ENCODE assay signal across 8 mouse cellular contexts in the genomic region with DNA sequence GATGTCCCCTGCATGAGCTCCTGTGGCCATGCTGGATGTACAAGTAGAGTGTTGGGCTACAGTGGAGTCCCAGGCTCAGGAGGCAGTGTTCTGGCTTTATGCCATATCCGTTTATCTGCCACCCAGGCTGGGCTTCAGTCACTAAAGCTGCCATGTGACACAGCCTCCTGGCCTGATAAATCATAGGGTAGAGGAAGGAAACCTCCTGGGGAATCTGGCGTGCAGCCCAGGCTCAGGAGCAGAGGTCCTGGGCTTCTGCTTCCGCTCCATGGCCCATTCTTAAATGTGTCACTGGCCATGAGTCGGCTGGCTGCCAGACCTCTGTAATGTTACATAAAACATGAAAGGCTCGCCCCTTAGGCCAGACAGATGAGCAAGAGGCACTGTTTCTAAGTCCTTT. TPM values are rescaled to one million over a fixed set of nuclear protein-coding genes. Genes with fewer than 3 reads are reported as not detected.
DNase-seq lines count a peak whose midpoint lies in the region; ATAC-seq and TF ChIP-seq lines count a peak whose summit lies in the region.

No protein-coding gene starts in this region.

- no peak for TF ChIP-seq POLR2A in myocyte (IDR thresholded peaks at IDR 0.05; ENCODE audit: insufficient read length, low read depth)
- TF ChIP-seq POLR2A in testis, adult 2 months (IDR thresholded peaks at IDR 0.05; ENCODE audit: control insufficient read depth, low read depth, low read length), result no peak

- peak; percentile 81 for DNase-seq in NIH3T3 (ENCODE audit: low read depth)
- peak; percentile 94 for DNase-seq in brain, adult 2 months (ENCODE audit: low read depth, low spot score)
- peak; percentile 86 for DNase-seq in gastrocnemius, postnatal 10 days
- peak; percentile 66 for DNase-seq in intestine, embryonic 14.5 days (ENCODE audit: low spot score)
- DNase-seq in left cerebral cortex, postnatal 25 days (ENCODE audit: low spot score in 2 of 2), result peak; percentile 42 to 49

- TF ChIP-seq CTCF in testis, adult 2 months (IDR thresholded peaks at IDR 0.05; ENCODE audit: control insufficient read depth, insufficient read depth, insufficient replicate concordance, low read depth, low read length), result no peak

- H3K4me3 ChIP-seq in intestine, embryonic 14.5 days (ENCODE audit: low read depth, low read length), result no peak overlapping the region
- H3K4me3 ChIP-seq in myocyte, result no peak overlapping the region
- H3K4me3 ChIP-seq in testis, adult 2 months (ENCODE audit: control insufficient read depth, low read depth, low read length), result no peak overlapping the region

- H3K4me2 ChIP-seq in intestine, embryonic 14.5 days (ENCODE audit: low read length), result 0 out of 2 replicates have a peak overlapping the region, but pooled peaks have one; percentile 0
- no peak overlapping the region for H3K4me2 ChIP-seq in myocyte (ENCODE audit: low read depth)

- H3K9ac ChIP-seq in intestine, embryonic 14.5 days (ENCODE audit: low read length), result no peak overlapping the region

- H3K79me2 ChIP-seq in myocyte (ENCODE audit: control insufficient read depth, insufficient read depth), result no peaks in the 10 kb centered on the region

- H3ac ChIP-seq in myocyte (ENCODE audit: control insufficient read depth, insufficient read length), result no peak overlapping the region

- WGBS in intestine, embryonic 14.5 days, result 27% methylated on average over 5 of the region's 5 CpGs

- H3K4me1 ChIP-seq in intestine, embryonic 14.5 days (replicated peaks; ENCODE audit: control insufficient read depth, insufficient read depth, low read length), result peaks cover 37% of the 10 kb centered on the region
- H3K4me1 ChIP-seq in testis, adult 2 months (ENCODE audit: control insufficient read depth, insufficient read depth, low read length), result peaks cover 10% of the 10 kb centered on the region

- 0 out of 2 replicates have a peak, but pooled peaks cover 2% of the 10 kb centered on the region for H3K9me3 ChIP-seq in intestine, embryonic 14.5 days (ENCODE audit: control insufficient read depth, low read length)

- no peaks in the 10 kb centered on the region for H3K36me3 ChIP-seq in intestine, embryonic 14.5 days (ENCODE audit: control insufficient read depth, insufficient read depth, low read length)
- no peaks in the 10 kb centered on the region for H3K36me3 ChIP-seq in myocyte (ENCODE audit: control insufficient read depth, insufficient read depth)
- H3K36me3 ChIP-seq in testis, adult 2 months (ENCODE audit: control insufficient read depth, insufficient read depth, low read length), result no peaks in the 10 kb centered on the region

- intact Hi-C loops in left cerebral cortex, postnatal 25 days (cut with DNase I), result no loop called here

- ATAC-seq in intestine, embryonic 14.5 days (replicated peaks; ENCODE audit: low FRiP score, low TSS enrichment, low read depth), result peak; percentile 72
- ATAC-seq in monocyte, adult 5-6 weeks (replicated peaks; ENCODE audit: insufficient number of reproducible peaks, low FRiP score, low TSS enrichment, poor library complexity, severe bottlenecking), result no peak

- no peaks in the 10 kb centered on the region for H3K27me3 ChIP-seq in intestine, embryonic 14.5 days (replicated peaks; ENCODE audit: control insufficient read depth, insufficient read depth, low read length)
- no peaks in the 10 kb centered on the region for H3K27me3 ChIP-seq in myocyte (ENCODE audit: control insufficient read depth, insufficient read depth, insufficient read length)
- H3K27me3 ChIP-seq in testis, adult 2 months (ENCODE audit: control insufficient read depth, insufficient read depth, low read length), result no peaks in the 10 kb centered on the region

- peak overlapping the region; percentile 57 for H3K27ac ChIP-seq in intestine, embryonic 14.5 days (ENCODE audit: low read depth)
- 0 out of 2 replicates have a peak overlapping the region, but pooled peaks have one; percentile 5 for H3K27ac ChIP-seq in testis, adult 2 months (ENCODE audit: control insufficient read depth, insufficient read depth, low read depth, low read length)

TF ChIP-seq in myocyte, 11 proteins besides CTCF, POLR2A, EP300 and RAD21:
- TF ChIP-seq REST (IDR thresholded peaks at IDR 0.05; ENCODE audit: insufficient read depth, insufficient read length) (no peak), USF1 (IDR thresholded peaks at IDR 0.05; ENCODE audit: low read depth) (peak; percentile 55)
TF ChIP-seq in myocyte: peak in this region for 1.

RNA-seq across cellular contexts. Expression of a gene that starts 31.3 kb away (rescaled TPM):
- not detected for total RNA-seq in gastrocnemius, postnatal 10 days (2021)
- not detected in 2 replicates for polyA plus RNA-seq in intestine, embryonic 14.5 days (2014; fragmentation: Nextera tagmentation; extraction: Ambion mirVana)
- total RNA-seq in left cerebral cortex, postnatal 25 days (2021), result not detected
- not detected for polyA plus RNA-seq in myocyte (2012; fragmentation: generic; extraction: Trizol)
- 536 and 642 TPM in 2 replicates for polyA plus RNA-seq in testis, adult 2 months (2012; rRNA removed)
- total RNA-seq in monocyte, adult 5-6 weeks (2017), result 1.9 to 6.2 TPM (median 3.1 TPM) in 3 replicates

RNA-seq across cellular contexts. Expression of a gene that starts 36.7 kb away (rescaled TPM):
- 10 to 100 TPM; 79.3 to 82.1 TPM for total RNA-seq in gastrocnemius, postnatal 10 days (2021)
- polyA plus RNA-seq in intestine, embryonic 14.5 days (2014; fragmentation: Nextera tagmentation; extraction: Ambion mirVana), result 28.0 and 28.7 TPM in 2 replicates
- total RNA-seq in left cerebral cortex, postnatal 25 days (2021), result 10 to 100 TPM; 97.5 to 98.9 TPM
- polyA plus RNA-seq in myocyte (2012; fragmentation: generic; extraction: Trizol), result 0.50 TPM
- 54.9 and 57.8 TPM in 2 replicates for polyA plus RNA-seq in testis, adult 2 months (2012; rRNA removed)
- total RNA-seq in monocyte, adult 5-6 weeks (2017), result 0.29 TPM in 1 of 3 replicates, not detected in the others

Comparison
In these comparisons a context has a peak if more than half of its experiments do, and no peak if none do; other contexts are left out.
1. RNA of a gene that starts 36.7 kb away (total RNA-seq): 97.5 to 98.9 TPM in left cerebral cortex, postnatal 25 days and 79.3 to 82.1 TPM in gastrocnemius, postnatal 10 days; 0.29 TPM in monocyte, adult 5-6 weeks; every median in the first group is over 10 times any median in the second.
2. Peak in every context shown above with its lines, with median percentiles within 50 percentile points of each other: DNase-seq.